16 mouse cellular contexts compared by ENCODE assay signal in the genomic region with DNA sequence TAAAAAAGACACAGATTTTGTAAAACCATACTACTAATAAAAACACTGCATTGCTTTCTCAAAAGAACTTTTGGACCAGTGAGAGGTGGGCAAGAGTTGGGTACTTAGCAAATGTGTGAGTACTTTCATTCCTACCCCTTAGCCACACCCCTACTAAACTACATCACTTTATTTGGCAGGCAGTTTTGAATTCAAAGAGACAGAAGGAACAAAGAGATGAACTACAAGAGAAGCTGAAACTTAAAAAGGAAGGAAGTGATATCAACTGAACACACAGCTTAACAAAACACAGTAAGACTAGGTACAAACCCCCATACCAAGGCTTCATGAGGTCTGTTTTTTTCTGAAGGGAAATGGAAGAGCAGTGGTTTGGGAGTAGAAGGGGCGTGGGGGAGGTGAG. TPM values are rescaled to one million over a fixed set of nuclear protein-coding genes. Genes with fewer than 3 reads are reported as not detected.
DNase-seq lines count a peak whose midpoint lies in the region; ATAC-seq lines count a peak whose summit lies in the region.
"Had no signal": no experiment of that assay in that cellular context is flagged by ENCODE, and none has a peak within 500 bp of the region (broad histone marks: within the 10 kb centered on the region; RNA-seq: fewer than 3 reads in every experiment).

No protein-coding gene starts in this region.

- peak; percentile 49 for ATAC-seq in CD4-positive, CD25-positive, alpha-beta regulatory T cell, adult 4 months
- ATAC-seq in common myeloid progenitor, adult 5-6 weeks (replicated peaks; ENCODE audit: low read depth, poor library complexity, severe bottlenecking): peak; percentile 59
- ATAC-seq in megakaryocyte, adult 5-6 weeks (ENCODE audit: poor library complexity, severe bottlenecking): peak; percentile 29
- ATAC-seq in monocyte, adult 5-6 weeks (replicated peaks; ENCODE audit: insufficient number of reproducible peaks, low FRiP score, low TSS enrichment, poor library complexity, severe bottlenecking): no peak
- ATAC-seq: forebrain, embryonic 15.5 days had no signal

- peak; percentile 52 for DNase-seq in heart, adult 11 months
- no peak for DNase-seq in heart, adult 9 months (ENCODE audit: low spot score in 2 of 2)
- no peak for DNase-seq in adrenal gland, postnatal 4 days (ENCODE audit: low spot score in 2 of 2)
- no peak for DNase-seq in left cerebral cortex, adult 11 months (ENCODE audit: low spot score)
- DNase-seq: adrenal gland, postnatal 14 days; B cell, adult 2 months; cerebellum, adult 2 months; cerebellum, postnatal 10 days; embryo, embryonic 11 days; gastrocnemius, postnatal 10 days; heart, postnatal 36 days had no signal

RNA-seq across cellular contexts. Expression of a gene that starts 45.4 kb away (rescaled TPM):
- under 1 TPM; 0.28 to 0.98 TPM for polyA plus RNA-seq in CD4-positive, CD25-positive, alpha-beta regulatory T cell, adult 4 months (2017; shearing (Covaris generic))
- total RNA-seq in common myeloid progenitor, adult 5-6 weeks (2017): 1.0 and 1.8 TPM in 2 replicates
- total RNA-seq in megakaryocyte, adult 5-6 weeks (2015): 121 and 132 TPM in 2 replicates
- 107 and 113 TPM in 2 replicates for total RNA-seq in megakaryocyte, adult 5-6 weeks (2017)
- 10 to 100 TPM; 18.5 to 25.5 TPM for total RNA-seq in adrenal gland, postnatal 4 days (2021)
- total RNA-seq in monocyte, adult 5-6 weeks (2017): 91.8 to 116 TPM (median 105 TPM) in 3 replicates
